Mouse (Mus musculus): ENCODE measurements around the gene Usp2. TPM values are rescaled to one million over a fixed set of nuclear protein-coding genes. Genes with fewer than 3 reads are reported as not detected.

The Usp2 gene
- polyA plus RNA-seq, 1 experiment from 2014 or later: 48.5 TPM

GRCm38 (mm10) chr9:44047071-44047470 lies 19.8 kb upstream of the Usp2 start:
- WGBS: 47% methylated on average over 6 of the region's 6 CpGs

DNA sequence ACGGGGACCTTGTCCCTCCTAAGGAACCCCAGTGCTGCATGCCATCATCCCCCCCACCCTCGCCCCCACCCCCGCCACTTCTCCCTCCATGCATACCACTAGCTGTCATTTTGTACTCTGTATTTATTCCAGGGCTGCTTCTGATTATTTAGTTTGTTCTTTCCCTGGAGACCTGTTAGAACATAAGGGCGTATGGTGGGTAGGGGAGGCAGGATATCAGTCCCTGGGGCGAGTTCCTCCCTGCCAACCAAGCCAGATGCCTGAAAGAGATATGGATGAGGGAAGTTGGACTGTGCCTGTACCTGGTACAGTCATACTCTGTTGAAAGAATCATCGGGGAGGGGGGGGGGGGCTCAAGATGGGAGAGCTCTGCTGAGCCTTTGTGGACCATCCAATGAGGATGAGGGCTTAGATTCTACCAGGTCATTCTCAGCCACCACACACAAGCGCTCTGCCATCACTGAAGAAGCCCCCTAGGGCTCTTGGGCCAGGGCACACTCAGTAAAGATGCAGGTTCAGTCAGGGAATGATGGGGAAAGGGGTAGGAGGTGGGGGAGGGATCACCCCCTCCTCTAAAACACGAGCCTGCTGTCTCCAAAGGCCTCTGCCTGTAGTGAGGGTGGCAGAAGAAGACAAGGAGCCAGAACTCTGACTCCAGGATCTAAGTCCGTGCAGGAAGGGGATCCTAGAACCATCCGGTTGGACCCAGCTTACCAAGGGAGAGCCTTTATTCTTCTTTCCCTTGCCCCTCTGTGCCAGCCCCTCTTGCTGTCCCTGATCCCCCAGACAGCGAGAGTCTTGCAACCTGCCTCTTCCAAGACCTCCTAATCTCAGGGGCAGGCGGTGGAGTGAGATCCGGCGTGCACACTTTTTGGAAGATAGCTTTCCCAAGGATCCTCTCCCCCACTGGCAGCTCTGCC lies 19.0 kb upstream of the Usp2 start:
- Histone ChIP-seq H3K4me3 (no peak overlapping the region), H3K9ac (no peak overlapping the region), H3K9me3 (no peaks in the 10 kb centered on the region), H3K27ac (replicated peaks) (no peak overlapping the region), H3K4me1 (peaks cover 21% of the 10 kb centered on the region), H3K27me3 (replicated peaks) (peaks cover 60% of the 10 kb centered on the region), H3K36me3 (no peaks in the 10 kb centered on the region), H3K4me2 (no peak overlapping the region)
- 65% methylated on average over 14 of the region's 14 CpGs for WGBS
- ATAC-seq (ENCODE audit: extremely low read depth, insufficient number of reproducible peaks, low FRiP score, low TSS enrichment): no peak

More at GRCm38 (mm10) chr9:44047071-44047470, 19.8 kb upstream of the Usp2 start:
- no peak overlapping the region for H3K9ac ChIP-seq
- no peaks in the 10 kb centered on the region for H3K36me3 ChIP-seq
- peaks cover 23% of the 10 kb centered on the region for H3K4me1 ChIP-seq
- H3K4me3 ChIP-seq: no peak overlapping the region
- peaks cover 67% of the 10 kb centered on the region for H3K27me3 ChIP-seq (replicated peaks)
- no peak for ATAC-seq (ENCODE audit: extremely low read depth, insufficient number of reproducible peaks, low FRiP score, low TSS enrichment)
- no peak overlapping the region for H3K4me2 ChIP-seq
- H3K9me3 ChIP-seq: no peaks in the 10 kb centered on the region
- H3K27ac ChIP-seq (replicated peaks): no peak overlapping the region

- H3K36me3 ChIP-seq: no peaks in the 10 kb centered on the region
- H3K4me3 ChIP-seq: no peak overlapping the region
- peaks cover 11% of the 10 kb centered on the region; the same call in 1 of the 2 replicates for H3K4me1 ChIP-seq
- no peak for ATAC-seq (ENCODE audit: extremely low read depth, insufficient number of reproducible peaks, low FRiP score, low TSS enrichment)
- peaks cover 51% of the 10 kb centered on the region for H3K27me3 ChIP-seq (replicated peaks)
- H3K27ac ChIP-seq (replicated peaks): no peak overlapping the region
- H3K4me2 ChIP-seq: no peak overlapping the region
- no peak overlapping the region for H3K9ac ChIP-seq
- no peaks in the 10 kb centered on the region for H3K9me3 ChIP-seq
- 58% methylated on average over 15 of the region's 15 CpGs for WGBS
Measured at GRCm38 (mm10) chr9:44048541-44049380, 18.1 kb upstream of the Usp2 start.

GRCm38 (mm10) chr9:44049381-44050165 lies 17.2 kb upstream of the Usp2 start:
- no peak overlapping the region for H3K4me3 ChIP-seq
- no peak overlapping the region for H3K9ac ChIP-seq
- H3K36me3 ChIP-seq: no peaks in the 10 kb centered on the region
- 72% methylated on average over 8 of the region's 8 CpGs for WGBS
- H3K27ac ChIP-seq (replicated peaks): no peak overlapping the region
- ATAC-seq (ENCODE audit: extremely low read depth, insufficient number of reproducible peaks, low FRiP score, low TSS enrichment): no peak
- no peak overlapping the region for H3K4me2 ChIP-seq
- no peaks in the 10 kb centered on the region for H3K9me3 ChIP-seq
- H3K27me3 ChIP-seq (replicated peaks): peaks cover 42% of the 10 kb centered on the region
- H3K4me1 ChIP-seq: peaks cover 8% of the 10 kb centered on the region; the same call in 1 of the 2 replicates

GRCm38 (mm10) chr9:44052855-44053254 lies 14.0 kb upstream of the Usp2 start:
- H3K27ac ChIP-seq (replicated peaks): no peak overlapping the region
- no peaks in the 10 kb centered on the region for H3K9me3 ChIP-seq
- H3K27me3 ChIP-seq (replicated peaks): peaks cover 13% of the 10 kb centered on the region; the same call in 1 of the 2 replicates
- WGBS: 56% methylated on average over 3 of the region's 3 CpGs
- H3K4me1 ChIP-seq: peaks cover 8% of the 10 kb centered on the region; the same call in 1 of the 2 replicates
- no peak for ATAC-seq (ENCODE audit: extremely low read depth, insufficient number of reproducible peaks, low FRiP score, low TSS enrichment)
- H3K36me3 ChIP-seq: no peaks in the 10 kb centered on the region
- no peak overlapping the region for H3K9ac ChIP-seq
- H3K4me2 ChIP-seq: no peak overlapping the region
- H3K4me3 ChIP-seq: no peak overlapping the region

DNA sequence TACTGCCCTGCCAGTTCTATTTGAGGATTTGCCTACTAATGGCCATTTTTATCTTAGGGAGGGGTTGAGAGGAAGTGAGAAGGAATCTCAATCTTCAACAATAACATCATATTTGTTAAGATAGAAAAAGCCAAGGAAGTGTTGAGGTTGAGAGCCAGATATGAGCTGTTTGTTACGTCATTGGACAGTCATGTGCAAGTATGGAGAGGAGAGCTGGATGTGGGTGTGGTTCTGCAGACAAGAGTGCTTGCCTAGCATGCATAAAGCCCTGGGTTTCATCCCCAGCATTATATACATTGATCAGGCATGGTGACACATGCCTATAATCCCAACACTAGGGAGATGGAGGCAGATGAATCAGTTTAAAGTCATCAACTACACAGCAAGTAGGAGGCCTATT lies 12.9 kb upstream of the Usp2 start:
- Histone ChIP-seq H3K4me3 (no peak overlapping the region), H3K9me3 (no peaks in the 10 kb centered on the region), H3K9ac (no peak overlapping the region), H3K27ac (replicated peaks) (no peak overlapping the region), H3K4me1 (peaks cover 4% of the 10 kb centered on the region; the same call in 1 of the 2 replicates), H3K36me3 (no peaks in the 10 kb centered on the region), H3K4me2 (no peak overlapping the region), H3K27me3 (replicated peaks) (peaks cover 14% of the 10 kb centered on the region; the same call in 1 of the 2 replicates)
- WGBS: 49% methylated on average over 1 of the region's 1 CpGs
- no peak for ATAC-seq (ENCODE audit: extremely low read depth, insufficient number of reproducible peaks, low FRiP score, low TSS enrichment)

- H3K4me3 ChIP-seq: no peak overlapping the region
- H3K9me3 ChIP-seq: no peaks in the 10 kb centered on the region
- H3K4me1 ChIP-seq: peaks cover 3% of the 10 kb centered on the region; the same call in 1 of the 2 replicates
- no peak for ATAC-seq (ENCODE audit: extremely low read depth, insufficient number of reproducible peaks, low FRiP score, low TSS enrichment)
- H3K9ac ChIP-seq: no peak overlapping the region
- no peak overlapping the region for H3K4me2 ChIP-seq
- 76% methylated on average over 6 of the region's 6 CpGs for WGBS
- H3K27ac ChIP-seq (replicated peaks): no peak overlapping the region
- H3K36me3 ChIP-seq: no peaks in the 10 kb centered on the region
- peaks cover 7% of the 10 kb centered on the region; the same call in 1 of the 2 replicates for H3K27me3 ChIP-seq (replicated peaks)
Measured at GRCm38 (mm10) chr9:44058606-44059005, 8.2 kb upstream of the Usp2 start.

DNA sequence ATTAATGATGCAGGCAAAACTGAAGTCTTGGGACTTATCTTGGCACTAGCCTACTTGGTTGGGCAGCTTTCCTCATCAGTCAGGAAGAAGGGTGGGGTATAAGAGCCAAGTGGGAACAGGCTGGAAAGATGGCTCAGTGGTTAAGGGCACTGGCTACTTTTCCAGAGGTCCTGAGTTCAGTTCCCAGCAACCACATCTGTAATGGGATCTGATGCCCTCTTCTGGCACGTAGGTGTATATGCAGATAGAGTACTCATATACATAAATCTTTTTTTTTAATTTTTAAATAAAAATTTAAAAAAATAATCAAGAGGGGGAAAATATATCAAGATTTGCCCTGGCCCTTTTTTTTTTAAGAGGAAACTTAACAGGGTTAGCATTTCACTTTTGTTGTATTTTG lies 1.6 kb upstream of the Usp2 start:
- Histone ChIP-seq H3K9ac (no peak overlapping the region), H3K27ac (replicated peaks) (no peak overlapping the region), H3K4me1 (peaks cover 28% of the 10 kb centered on the region), H3K4me3 (no peak overlapping the region), H3K9me3 (no peaks in the 10 kb centered on the region), H3K4me2 (no peak overlapping the region), H3K36me3 (no peaks in the 10 kb centered on the region), H3K27me3 (replicated peaks) (no peaks in the 10 kb centered on the region)
- WGBS: 26% methylated on average over 1 of the region's 1 CpGs
- ATAC-seq (ENCODE audit: extremely low read depth, insufficient number of reproducible peaks, low FRiP score, low TSS enrichment): no peak

- 2% methylated on average over 15 of the region's 15 CpGs for WGBS
- ATAC-seq (ENCODE audit: extremely low read depth, insufficient number of reproducible peaks, low FRiP score, low TSS enrichment): 0 out of 2 replicates have a peak, but pooled peaks have one; percentile 3
- Histone ChIP-seq H3K4me2 (peak overlapping the region; percentile 78), H3K36me3 (no peaks in the 10 kb centered on the region), H3K9me3 (no peaks in the 10 kb centered on the region), H3K9ac (peak overlapping the region; percentile 78), H3K27ac (replicated peaks) (peak overlapping the region; percentile 8), H3K27me3 (replicated peaks) (no peaks in the 10 kb centered on the region), H3K4me1 (peaks cover 50% of the 10 kb centered on the region), H3K4me3 (peak overlapping the region; percentile 58)
Measured at GRCm38 (mm10) chr9:44067241-44067959, 579 bp downstream of the Usp2 start.

GRCm38 (mm10) chr9:44067960-44068330 lies 1.1 kb downstream of the Usp2 start:
- Histone ChIP-seq H3K9me3 (no peaks in the 10 kb centered on the region), H3K4me3 (peak overlapping the region; percentile 58), H3K9ac (peak overlapping the region; percentile 78), H3K36me3 (no peaks in the 10 kb centered on the region), H3K27ac (replicated peaks) (peak overlapping the region; percentile 8), H3K27me3 (replicated peaks) (no peaks in the 10 kb centered on the region), H3K4me2 (peak overlapping the region; percentile 78), H3K4me1 (peaks cover 55% of the 10 kb centered on the region)
- WGBS: 57% methylated on average over 6 of the region's 6 CpGs
- ATAC-seq (ENCODE audit: extremely low read depth, insufficient number of reproducible peaks, low FRiP score, low TSS enrichment): no peak
